Mouse (Mus musculus) testis, adult 2 months (tissue): ENCODE data around the gene Extl1.

Experiments used
- CTCF ChIP-seq: fragments of 200-500 bp; IDR thresholded peaks from 2 replicates; pipeline ENCODE4 v1.5.1; 2012; ENCODE audit warnings: low read depth, mild to moderate bottlenecking, inconsistent platforms, low read length, moderate library complexity; ENCODE audit not compliant: control insufficient read depth, insufficient read depth, insufficient replicate concordance
- POLR2A ChIP-seq: fragments of 200-500 bp; IDR thresholded peaks from 2 replicates; pipeline ENCODE4 v1.6.1; 2012; ENCODE audit warnings: low read depth, mild to moderate bottlenecking, inconsistent platforms, low read length, moderate library complexity; ENCODE audit not compliant: control insufficient read depth

DNA sequence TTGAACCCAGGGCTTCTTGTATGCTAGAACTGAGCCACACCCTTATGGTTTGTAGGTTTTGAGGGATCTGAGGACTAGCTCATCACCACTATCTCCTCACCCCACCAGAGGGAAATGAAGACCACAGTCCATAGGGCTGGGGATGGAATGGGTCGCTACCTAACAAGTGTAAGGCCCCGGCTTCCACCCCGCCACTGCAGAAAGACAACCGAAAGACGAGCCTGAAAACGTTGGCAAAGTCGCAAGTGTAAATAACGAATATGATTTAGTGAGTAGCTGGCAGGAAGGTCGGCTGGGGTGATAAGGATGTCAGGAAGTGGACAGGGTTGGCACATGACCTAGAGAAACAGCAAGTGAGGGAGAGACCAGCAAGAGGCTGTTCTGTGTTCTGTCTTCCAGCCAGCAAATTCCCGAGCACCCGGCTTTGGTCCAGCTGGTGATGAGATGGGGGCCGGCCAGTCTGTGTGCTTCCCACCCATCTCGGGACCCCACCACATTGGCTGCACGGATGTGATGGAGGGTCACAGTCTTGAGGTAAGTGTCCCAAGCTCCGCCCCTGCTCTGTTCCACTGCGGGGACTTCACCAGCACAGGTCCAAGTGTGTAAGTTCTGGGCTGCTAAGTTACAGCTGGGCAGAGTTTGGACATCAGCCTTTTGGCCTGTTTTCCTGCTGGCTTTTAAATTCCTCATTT, 19.1 kb upstream of the Extl1 start:
- TF ChIP-seq POLR2A (0 out of 2 replicates have a peak, but pooled peaks have one; percentile 27), CTCF (no peak)
